Mouse (Mus musculus) ES-E14 (cell line): ENCODE data around the gene Ppbp.

Experiments
- ZC3H11A ChIP-seq: IDR thresholded peaks from 2 replicates; pipeline ENCODE4 v1.6.1; 2012; ENCODE audit warnings: low read depth, mild to moderate bottlenecking, inconsistent platforms, low read length, borderline replicate concordance
- ZNF384 ChIP-seq: IDR thresholded peaks from 2 replicates; pipeline ENCODE4 v1.6.1; 2012; ENCODE audit warnings: low read depth, low read length, inconsistent platforms

- TF ChIP-seq ZNF384 (no peak), ZC3H11A (no peak)
These were observed 26.3 kb upstream of the Ppbp start for GRCm38 (mm10) chr5:90742029-90742428.
